ENCODE assay signal across 12 mouse cellular contexts in genomic region chr5:91876682-91877031, GRCm38 (mm10).
A peak's percentile ranks its signal among the peaks of the same experiment; 100 is the strongest.
DNase-seq lines count a peak whose midpoint lies in the region; ATAC-seq and TF ChIP-seq lines count a peak whose summit lies in the region.
"Had no signal": no experiment of that assay in that cellular context is flagged by ENCODE, and none has a peak within 500 bp of the region (broad histone marks: within the 10 kb centered on the region; RNA-seq: fewer than 3 reads in every experiment).

No protein-coding gene starts in this region.

- H3K36me3 ChIP-seq in hindbrain, embryonic 14.5 days (replicated peaks; ENCODE audit: control insufficient read depth, insufficient read depth), result no peaks in the 10 kb centered on the region
- H3K36me3 ChIP-seq in hindbrain, embryonic 12.5 days, result no peaks in the 10 kb centered on the region
- no peaks in the 10 kb centered on the region for H3K36me3 ChIP-seq in lung, embryonic 14.5 days (ENCODE audit: insufficient read depth)
- H3K36me3 ChIP-seq in lung, postnatal 0 days (ENCODE audit: insufficient read depth, low read length), result no peaks in the 10 kb centered on the region
- H3K36me3 ChIP-seq: heart, embryonic 13.5 days; hindbrain, embryonic 10.5 days had no signal

- H3K27ac ChIP-seq in hindbrain, embryonic 14.5 days, result peak overlapping the region; percentile 48; the same call in 1 of the 2 replicates
- no peak overlapping the region for H3K27ac ChIP-seq in hindbrain, embryonic 12.5 days
- H3K27ac ChIP-seq in lung, embryonic 14.5 days (ENCODE audit: low read depth), result no peak overlapping the region
- no peak overlapping the region for H3K27ac ChIP-seq in lung, postnatal 0 days (ENCODE audit: low read length)
- H3K27ac ChIP-seq: heart, embryonic 13.5 days; hindbrain, embryonic 10.5 days had no signal

- POLR2A ChIA-PET in Patski (lab: Charles Lee), result interaction anchor here (0.6 kb wide), 2 partner anchors 37 to 358 kb away, joined by 3 to 4 read pairs; no protein-coding TSS in a partner anchor

- 74% methylated on average over 2 of the region's 2 CpGs for WGBS in hindbrain, embryonic 14.5 days
- 78% methylated on average over 2 of the region's 2 CpGs for WGBS in hindbrain, embryonic 12.5 days
- 72% methylated on average over 2 of the region's 2 CpGs for WGBS in lung, embryonic 14.5 days
- WGBS in lung, postnatal 0 days, result 80% methylated on average over 2 of the region's 2 CpGs

- H3K9me3 ChIP-seq in hindbrain, embryonic 14.5 days (ENCODE audit: control insufficient read depth, low read length), result no peaks in the 10 kb centered on the region
- no peaks in the 10 kb centered on the region for H3K9me3 ChIP-seq in hindbrain, embryonic 12.5 days (replicated peaks)
- no peaks in the 10 kb centered on the region for H3K9me3 ChIP-seq in lung, embryonic 14.5 days (ENCODE audit: low read depth, low read length)
- no peaks in the 10 kb centered on the region for H3K9me3 ChIP-seq in lung, postnatal 0 days (ENCODE audit: low read length)
- H3K9me3 ChIP-seq: heart, embryonic 13.5 days; hindbrain, embryonic 10.5 days had no signal

- no peak for DNase-seq in hindbrain, embryonic 14.5 days (ENCODE audit: low spot score)
- no peak for DNase-seq in lung, embryonic 14.5 days
- no peak for DNase-seq in lung, postnatal 0 days (ENCODE audit: low spot score)
- no peak for DNase-seq in Patski (ENCODE audit: low read depth, low spot score)
- DNase-seq in thymus, postnatal 4 days, result no peak
- no peak for DNase-seq in right cerebral cortex, postnatal 4 days
- DNase-seq: adrenal gland, postnatal 14 days; cerebellum, postnatal 14 days; kidney, adult 18-20 months had no signal

- no peak overlapping the region for H3K4me3 ChIP-seq in hindbrain, embryonic 14.5 days (replicated peaks; ENCODE audit: low read length)
- no peak overlapping the region for H3K4me3 ChIP-seq in hindbrain, embryonic 12.5 days
- no peak overlapping the region for H3K4me3 ChIP-seq in lung, embryonic 14.5 days (ENCODE audit: low read depth, low read length)
- no peak overlapping the region for H3K4me3 ChIP-seq in lung, postnatal 0 days (ENCODE audit: low read depth, low read length)
- H3K4me3 ChIP-seq: heart, embryonic 13.5 days; hindbrain, embryonic 10.5 days had no signal

- no peak overlapping the region for H3K9ac ChIP-seq in hindbrain, embryonic 14.5 days
- no peak overlapping the region for H3K9ac ChIP-seq in hindbrain, embryonic 12.5 days
- no peak overlapping the region for H3K9ac ChIP-seq in lung, embryonic 14.5 days
- no peak overlapping the region for H3K9ac ChIP-seq in lung, postnatal 0 days (replicated peaks; ENCODE audit: low read depth)
- H3K9ac ChIP-seq: heart, embryonic 13.5 days had no signal

- no peaks in the 10 kb centered on the region for H3K27me3 ChIP-seq in hindbrain, embryonic 14.5 days (ENCODE audit: control insufficient read depth, insufficient read depth, low read length)
- H3K27me3 ChIP-seq in hindbrain, embryonic 12.5 days, result no peaks in the 10 kb centered on the region
- no peaks in the 10 kb centered on the region for H3K27me3 ChIP-seq in lung, embryonic 14.5 days (ENCODE audit: insufficient read depth, low read length)
- no peaks in the 10 kb centered on the region for H3K27me3 ChIP-seq in lung, postnatal 0 days (replicated peaks; ENCODE audit: insufficient read depth, low read length)
- H3K27me3 ChIP-seq in Patski, result no peaks in the 10 kb centered on the region
- H3K27me3 ChIP-seq: heart, embryonic 13.5 days had no signal

- H3K4me1 ChIP-seq in hindbrain, embryonic 14.5 days (replicated peaks; ENCODE audit: control insufficient read depth, insufficient read depth, low read length), result peaks cover 7% of the 10 kb centered on the region
- H3K4me1 ChIP-seq in hindbrain, embryonic 12.5 days, result peaks cover 4% of the 10 kb centered on the region
- H3K4me1 ChIP-seq in lung, embryonic 14.5 days (ENCODE audit: insufficient read depth), result no peaks in the 10 kb centered on the region
- H3K4me1 ChIP-seq in lung, postnatal 0 days (ENCODE audit: insufficient read depth, low read depth, low read length), result no peaks in the 10 kb centered on the region
- H3K4me1 ChIP-seq: heart, embryonic 13.5 days had no signal

- no peak for ATAC-seq in hindbrain, embryonic 14.5 days (ENCODE audit: low FRiP score)
- ATAC-seq in hindbrain, embryonic 12.5 days (ENCODE audit: low FRiP score), result no peak
- no peak for ATAC-seq in lung, embryonic 14.5 days (ENCODE audit: insufficient read depth)
- ATAC-seq in lung, postnatal 0 days, result no peak
- no peak for ATAC-seq in Patski

- no peak overlapping the region for H3K4me2 ChIP-seq in hindbrain, embryonic 14.5 days (replicated peaks)
- no peak overlapping the region for H3K4me2 ChIP-seq in hindbrain, embryonic 12.5 days (replicated peaks)
- no peak overlapping the region for H3K4me2 ChIP-seq in lung, embryonic 14.5 days
- H3K4me2 ChIP-seq in lung, postnatal 0 days (replicated peaks; ENCODE audit: low read depth, low read length), result no peak overlapping the region
- H3K4me2 ChIP-seq: heart, embryonic 13.5 days had no signal

- peak; percentile 11; the same call in 1 of the 2 replicates for TF ChIP-seq CTCF in lung, embryonic 14.5 days (IDR thresholded peaks at IDR 0.05; ENCODE audit: low read depth)
- TF ChIP-seq CTCF in lung, postnatal 0 days (IDR thresholded peaks at IDR 0.05), result no peak
- peak; percentile 62 for TF ChIP-seq CTCF in Patski (IDR thresholded peaks at IDR 0.05)

- CTCF ChIA-PET in Patski (lab: Charles Lee), result interaction anchor here (1.3 kb wide), 1 partner anchor 30 kb away, joined by 3 read pairs; no protein-coding TSS in a partner anchor

- in situ Hi-C loops in Patski (cut with MboI; ENCODE audit: low pct_unique_long_range_greater_than_20kb), result no loop called here

- TF ChIP-seq EP300 in lung, postnatal 0 days (IDR thresholded peaks at IDR 0.05), result no peak
